Mouse (Mus musculus) CD4-positive, CD25-positive, alpha-beta regulatory T cell, adult 9 weeks (primary cell): Measurements from ENCODE around the gene Prkn. TPM values are rescaled to one million over a fixed set of nuclear protein-coding genes. Genes with fewer than 3 reads are reported as not detected.

ENCODE experiments used
- polyA plus RNA-seq: library from polyadenylated mRNA; unstranded; fragments of 100-300 nt; shearing (Covaris generic); gene quantifications from one replicate; pipeline ENCODE4 v1.2.1, GENCODE M21; 2017

Gene Prkn
- polyA plus RNA-seq: not detected

DNA sequence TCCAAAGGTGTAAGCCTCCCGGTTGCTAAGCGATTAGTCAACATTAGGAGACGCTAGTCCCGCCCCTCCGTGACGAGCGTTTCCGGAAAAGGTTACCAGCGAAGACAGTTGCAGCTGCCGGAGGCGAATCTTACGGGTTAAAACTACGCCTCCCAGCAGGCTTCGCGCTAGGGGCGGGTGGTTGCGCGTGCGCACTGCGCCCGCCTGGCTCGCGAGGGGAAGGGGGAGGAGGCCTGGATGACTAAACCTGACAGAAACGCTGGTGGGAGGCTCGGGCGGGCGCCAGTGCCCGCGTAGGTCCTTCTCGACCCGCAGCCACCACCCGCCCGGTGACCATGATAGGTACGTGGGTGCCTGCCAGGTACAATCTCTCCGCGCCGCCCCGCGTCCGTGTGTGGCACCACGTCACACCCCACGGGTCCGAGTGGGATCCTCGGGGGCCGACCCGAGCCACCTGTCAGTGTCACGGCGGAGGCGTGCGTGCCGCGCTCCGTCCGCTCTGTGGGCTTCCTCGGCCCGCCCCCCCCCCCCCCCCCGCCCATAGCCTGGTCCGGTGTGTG, at the start of gene Prkn, which contains the start of gene Pacrg:
Gene Prkn, plus strand, starts transcription at position 237 of the 560 bp plus-strand sequence.
Gene Pacrg, minus strand, starts transcription at position 164 of the 560 bp plus-strand sequence.

Other genes with a start within 250 kb of the Prkn start
- not detected for gene Pacrg, start 73 bp upstream of the Prkn start, polyA plus RNA-seq